ENCODE assay signal across 8 mouse cellular contexts in genomic region chr2:38350796-38351195, GRCm38 (mm10). TPM values are rescaled to one million over a fixed set of nuclear protein-coding genes. Genes with fewer than 3 reads are reported as not detected.
A peak's percentile ranks its signal among the peaks of the same experiment; 100 is the strongest.
DNase-seq lines count a peak whose midpoint lies in the region; ATAC-seq and TF ChIP-seq lines count a peak whose summit lies in the region.

No protein-coding gene starts in this region.

- peaks cover 46% of the 10 kb centered on the region for H3K4me1 ChIP-seq in embryonic facial prominence, embryonic 13.5 days
- H3K4me1 ChIP-seq in limb, embryonic 14.5 days (ENCODE audit: control insufficient read depth, insufficient read depth, low read length) = peaks cover 20% of the 10 kb centered on the region
- H3K4me1 ChIP-seq in midbrain, embryonic 15.5 days = peaks cover 54% of the 10 kb centered on the region
- H3K4me1 ChIP-seq in testis, adult 2 months (ENCODE audit: control insufficient read depth, insufficient read depth, low read length) = peaks cover 14% of the 10 kb centered on the region

- H3K4me2 ChIP-seq in embryonic facial prominence, embryonic 13.5 days = peak overlapping the region; percentile 79
- H3K4me2 ChIP-seq in limb, embryonic 14.5 days (replicated peaks; ENCODE audit: low read depth, low read length, severe bottlenecking) = peak overlapping the region; percentile 93
- peak overlapping the region; percentile 70 for H3K4me2 ChIP-seq in midbrain, embryonic 15.5 days

- H3K36me3 ChIP-seq in embryonic facial prominence, embryonic 13.5 days = no peaks in the 10 kb centered on the region
- no peaks in the 10 kb centered on the region for H3K36me3 ChIP-seq in limb, embryonic 14.5 days (ENCODE audit: control insufficient read depth, insufficient read depth, low read length)
- no peaks in the 10 kb centered on the region for H3K36me3 ChIP-seq in midbrain, embryonic 15.5 days (replicated peaks)
- H3K36me3 ChIP-seq in testis, adult 2 months (ENCODE audit: control insufficient read depth, insufficient read depth, low read length) = no peaks in the 10 kb centered on the region

- TF ChIP-seq CTCF in testis, adult 2 months (IDR thresholded peaks at IDR 0.05; ENCODE audit: control insufficient read depth, insufficient read depth, insufficient replicate concordance, low read depth, low read length) = no peak

- H3K4me3 ChIP-seq in embryonic facial prominence, embryonic 13.5 days = peak overlapping the region; percentile 47
- peak overlapping the region; percentile 74 for H3K4me3 ChIP-seq in limb, embryonic 14.5 days (replicated peaks; ENCODE audit: low read length)
- peak overlapping the region; percentile 56 for H3K4me3 ChIP-seq in midbrain, embryonic 15.5 days
- peak overlapping the region; percentile 62 for H3K4me3 ChIP-seq in testis, adult 2 months (ENCODE audit: control insufficient read depth, low read depth, low read length)

- peak; percentile 68 for DNase-seq in urinary bladder, postnatal 14 days (ENCODE audit: low spot score)
- DNase-seq in urinary bladder, adult 2 months (ENCODE audit: low spot score) = no peak
- DNase-seq in heart, adult 9 months (ENCODE audit: low spot score in 2 of 2) = peak; percentile 67 to 68
- peak; percentile 51 to 61 for DNase-seq in kidney, adult 8-10 months
- peak; percentile 93 for DNase-seq in limb, embryonic 14.5 days (ENCODE audit: low spot score)

- ATAC-seq in embryonic facial prominence, embryonic 13.5 days (ENCODE audit: insufficient number of reproducible peaks, insufficient read depth, low FRiP score, low TSS enrichment, low read depth) = peak; percentile 89
- peak; percentile 91 for ATAC-seq in limb, embryonic 14.5 days (ENCODE audit: low FRiP score, low read depth)
- peak; percentile 94 for ATAC-seq in midbrain, embryonic 15.5 days (replicated peaks)

- no peaks in the 10 kb centered on the region for H3K9me3 ChIP-seq in embryonic facial prominence, embryonic 13.5 days
- no peaks in the 10 kb centered on the region for H3K9me3 ChIP-seq in limb, embryonic 14.5 days (ENCODE audit: control insufficient read depth, low read length)
- H3K9me3 ChIP-seq in midbrain, embryonic 15.5 days = no peaks in the 10 kb centered on the region

- no peak overlapping the region for H3K27ac ChIP-seq in embryonic facial prominence, embryonic 13.5 days
- peak overlapping the region; percentile 65 for H3K27ac ChIP-seq in limb, embryonic 14.5 days (replicated peaks; ENCODE audit: low read depth, low read length)
- H3K27ac ChIP-seq in midbrain, embryonic 15.5 days = peak overlapping the region; percentile 87
- no peak overlapping the region for H3K27ac ChIP-seq in testis, adult 2 months (ENCODE audit: control insufficient read depth, insufficient read depth, low read depth, low read length)

- peaks cover 98% of the 10 kb centered on the region for H3K27me3 ChIP-seq in embryonic facial prominence, embryonic 13.5 days
- peaks cover 89% of the 10 kb centered on the region for H3K27me3 ChIP-seq in limb, embryonic 14.5 days (ENCODE audit: control insufficient read depth, insufficient read depth, low read length)
- H3K27me3 ChIP-seq in midbrain, embryonic 15.5 days (replicated peaks) = peaks cover 52% of the 10 kb centered on the region
- H3K27me3 ChIP-seq in testis, adult 2 months (ENCODE audit: control insufficient read depth, insufficient read depth, low read length) = peaks cover 4% of the 10 kb centered on the region

- TF ChIP-seq POLR2A in limb, embryonic 14.5 days (IDR thresholded peaks at IDR 0.05; ENCODE audit: borderline replicate concordance, extremely low read depth, insufficient read depth, insufficient read length) = peak; percentile 78; the same call in 1 of the 2 replicates
- TF ChIP-seq POLR2A in testis, adult 2 months (IDR thresholded peaks at IDR 0.05; ENCODE audit: control insufficient read depth, low read depth, low read length) = no peak

- WGBS in embryonic facial prominence, embryonic 13.5 days = 0% methylated on average over 36 of the region's 37 CpGs
- WGBS in limb, embryonic 14.5 days = 2% methylated on average over 20 of the region's 37 CpGs
- WGBS in midbrain, embryonic 15.5 days = 0% methylated on average over 36 of the region's 37 CpGs

- H3K9ac ChIP-seq in embryonic facial prominence, embryonic 13.5 days = peak overlapping the region; percentile 66
- H3K9ac ChIP-seq in limb, embryonic 14.5 days (ENCODE audit: low read depth, low read length, severe bottlenecking) = peak overlapping the region; percentile 77; the same call in 1 of the 2 replicates
- peak overlapping the region; percentile 66 for H3K9ac ChIP-seq in midbrain, embryonic 15.5 days

RNA-seq across cellular contexts. Expression of gene Lhx2, which starts 11.7 kb away (rescaled TPM):
- 0.12 TPM in 1 of 2 replicates, not detected in the other for polyA plus RNA-seq in urinary bladder, adult 2 months (2012; rRNA removed)
- polyA plus RNA-seq in embryonic facial prominence, embryonic 13.5 days (2015; fragmentation: Nextera tagmentation; extraction: Ambion mirVana) = 10.0 and 17.8 TPM in 2 replicates
- 27.5 and 37.0 TPM in 2 replicates for polyA plus RNA-seq in limb, embryonic 14.5 days (2012; rRNA removed)
- 8.7 and 11.4 TPM in 2 replicates for polyA plus RNA-seq in limb, embryonic 14.5 days (2014; fragmentation: Nextera tagmentation; extraction: Ambion mirVana)
- polyA plus RNA-seq in midbrain, embryonic 15.5 days (2015; fragmentation: Nextera tagmentation; extraction: Ambion mirVana) = 47.3 and 58.4 TPM in 2 replicates
- polyA plus RNA-seq in testis, adult 2 months (2012; rRNA removed) = 1.0 and 1.3 TPM in 2 replicates

Comparison
In these comparisons a context has a peak if more than half of its experiments do, and no peak if none do; other contexts are left out.
1. H3K27ac ChIP-seq: peak in limb, embryonic 14.5 days (single experiment) and midbrain, embryonic 15.5 days (single experiment); none in embryonic facial prominence, embryonic 13.5 days (single experiment) and testis, adult 2 months (single experiment).
2. Peak in every context shown above with its lines, with median percentiles within 50 percentile points of each other: ATAC-seq, H3K4me2 ChIP-seq, H3K4me3 ChIP-seq and H3K9ac ChIP-seq.